Mouse (Mus musculus) liver, embryonic 14.5 days (tissue): ENCODE measurements around the gene Agap3. TPM values are rescaled to one million over a fixed set of nuclear protein-coding genes. Genes with fewer than 3 reads are reported as not detected.

Source experiments
- ATAC-seq: fragments of 200-750 bp; cut with Nextera tagmentation; 2 replicates; pipeline ENCODE4 v1.8.0; 2017; ENCODE audit warnings: moderate number of reproducible peaks, mild to moderate bottlenecking, moderate library complexity; ENCODE audit not compliant: insufficient read depth
- DNase-seq, 3 experiments: peaks; one replicate each; pipeline ENCODE4 v3.0.0-alpha.2; 2012 to 2013; ENCODE audit warnings: low read depth in 3 of 3, low spot score in 3 of 3
- H3K27ac ChIP-seq: fragments of 300-500 bp; sonication (generic); 2 replicates; pipeline ENCODE4 v1.5.1; 2014; ENCODE audit warnings: moderate library complexity, mild to moderate bottlenecking, control low read depth, inconsistent platforms
- H3K27me3 ChIP-seq: fragments of 300-500 bp; sonication (generic); 2 replicates; pipeline ENCODE4 v1.6.1; 2014; ENCODE audit warnings: mild to moderate bottlenecking, low read length, moderate library complexity; ENCODE audit not compliant: control insufficient read depth, insufficient read depth
- H3K36me3 ChIP-seq: fragments of 300-500 bp; sonication (generic); replicated peaks from 2 replicates; pipeline ENCODE4 v1.6.1; 2014; ENCODE audit warnings: low read depth; ENCODE audit not compliant: control insufficient read depth, insufficient read depth
- H3K4me1 ChIP-seq, 2 experiments: fragments of 200-500 bp in 1 of 2; fragments of 300-500 bp in 1 of 2; sonication (generic) in 1 of 2; replicated peaks; 2 replicates each; pipeline ENCODE4 v1.6.1; 2012 to 2014; ENCODE audit warnings: antibody characterized with exemption in 1 of 2, inconsistent platforms in 1 of 2, low read length in 1 of 2; ENCODE audit not compliant: control insufficient read depth in 2 of 2, insufficient read depth in 2 of 2
- H3K4me2 ChIP-seq: fragments of 300-500 bp; sonication (generic); 2 replicates; pipeline ENCODE4 v1.6.1; 2014; ENCODE audit warnings: low read depth, mild to moderate bottlenecking, control low read depth, moderate library complexity
- H3K4me3 ChIP-seq, 2 experiments: fragments of 200-500 bp in 1 of 2; fragments of 300-500 bp in 1 of 2; sonication (generic) in 1 of 2; 2 replicates each; pipeline ENCODE4 v1.5.1; 2012 to 2014; ENCODE audit warnings: low read depth in 2 of 2, low read length in 2 of 2, mild to moderate bottlenecking in 2 of 2, control low read depth in 1 of 2, inconsistent platforms in 1 of 2, moderate library complexity in 1 of 2; ENCODE audit not compliant: insufficient read depth in 1 of 2
- H3K9ac ChIP-seq: fragments of 300-500 bp; sonication (generic); replicated peaks from 2 replicates; pipeline ENCODE4 v1.6.1; 2014; ENCODE audit warnings: mild to moderate bottlenecking, control low read depth, moderate library complexity
- H3K9me3 ChIP-seq: fragments of 300-500 bp; sonication (generic); 2 replicates; pipeline ENCODE4 v1.6.1; 2016; ENCODE audit warnings: low read length, mixed read lengths; ENCODE audit not compliant: control insufficient read depth
- CTCF ChIP-seq: IDR thresholded peaks from 2 replicates; pipeline ENCODE4 v1.5.1; 2016; ENCODE audit warnings: antibody characterized with exemption, low read depth, control low read depth
- EP300 ChIP-seq: IDR thresholded peaks from 2 replicates; pipeline ENCODE4 v1.6.1; 2016; ENCODE audit warnings: antibody characterized with exemption, low read depth
- WGBS: fragments of 180-500 bp; shearing (Covaris S2); extraction: QIAGEN DNeasy Blood & Tissue Kit; methylation state at CpG from one replicate; pipeline ENCODE4 v1.1.7; 2014; ENCODE audit not compliant: insufficient replicate concordance; 5-methylcytosine and 5-hydroxymethylcytosine counted together
- polyA plus RNA-seq, 2 experiments: library from polyadenylated mRNA; depleted of rRNA in 1 of 2; stranded (reverse) in 1 of 2; unstranded in 1 of 2; fragments of >200 nt; fragmentation: Nextera tagmentation in 1 of 2; extraction: Ambion mirVana in 1 of 2; gene quantifications; 2 replicates each; pipeline versions ENCODE4 v1.2.1 to v1.2.3; 2012 to 2014

Gene Agap3
- polyA plus RNA-seq (2012; rRNA removed) (16.9 and 17.8 TPM in 2 replicates), polyA plus RNA-seq (2014; fragmentation: Nextera tagmentation; extraction: Ambion mirVana) (6.6 and 10.1 TPM in 2 replicates)

DNA sequence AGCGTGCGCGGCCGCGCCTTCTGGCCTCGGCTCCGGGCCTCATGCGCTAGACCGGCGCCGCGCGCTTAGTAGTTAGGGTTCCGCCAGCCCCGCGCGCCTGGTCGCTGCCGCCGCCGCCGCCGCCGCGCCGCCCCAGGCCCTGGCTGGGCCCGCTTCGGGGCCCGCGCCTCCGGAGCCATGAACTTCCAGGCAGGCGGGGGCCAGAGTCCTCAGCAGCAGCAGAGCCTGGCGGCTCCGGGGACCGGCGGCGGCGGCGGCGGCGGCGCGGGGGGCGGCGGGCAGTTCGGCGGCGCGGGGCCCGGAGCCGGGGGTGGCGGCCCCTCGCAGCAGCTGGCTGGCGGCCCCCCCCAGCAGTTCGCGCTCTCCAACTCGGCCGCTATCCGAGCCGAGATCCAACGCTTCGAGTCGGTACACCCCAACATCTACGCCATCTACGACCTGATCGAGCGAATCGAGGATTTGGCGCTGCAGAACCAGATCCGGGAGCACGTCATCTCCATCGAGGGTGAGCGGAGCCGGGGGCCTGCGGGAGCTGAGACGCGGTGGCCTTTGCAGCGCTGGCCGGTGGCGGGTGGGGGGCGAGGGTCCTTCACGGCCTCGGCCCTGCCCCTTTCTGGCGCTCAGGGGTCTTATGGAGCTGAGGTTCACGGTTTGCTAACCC, at the start of gene Agap3:
Gene Agap3, plus strand, starts transcription at position 148 of the 661 bp plus-strand sequence.
- TF ChIP-seq CTCF: no peak
- no peak for TF ChIP-seq EP300
- Histone ChIP-seq H3K27ac (peak within 1 kb of the TSS; percentile 81), H3K36me3 (no peaks in the 10 kb centered on the region), H3K4me3 (peak within 1 kb of the TSS; percentile 90 to 94), H3K9ac (peak within 1 kb of the TSS; percentile 89), H3K4me1 (peaks cover 24 to 27% of the 10 kb centered on the region in 2 experiments), H3K27me3 (no peaks in the 10 kb centered on the region), H3K4me2 (peak within 1 kb of the TSS; percentile 100), H3K9me3 (no peaks in the 10 kb centered on the region)
- under 1% methylated on average over 71 of the region's 85 CpGs for WGBS
- DNase-seq: no peak
- ATAC-seq: peak; percentile 4

DNA sequence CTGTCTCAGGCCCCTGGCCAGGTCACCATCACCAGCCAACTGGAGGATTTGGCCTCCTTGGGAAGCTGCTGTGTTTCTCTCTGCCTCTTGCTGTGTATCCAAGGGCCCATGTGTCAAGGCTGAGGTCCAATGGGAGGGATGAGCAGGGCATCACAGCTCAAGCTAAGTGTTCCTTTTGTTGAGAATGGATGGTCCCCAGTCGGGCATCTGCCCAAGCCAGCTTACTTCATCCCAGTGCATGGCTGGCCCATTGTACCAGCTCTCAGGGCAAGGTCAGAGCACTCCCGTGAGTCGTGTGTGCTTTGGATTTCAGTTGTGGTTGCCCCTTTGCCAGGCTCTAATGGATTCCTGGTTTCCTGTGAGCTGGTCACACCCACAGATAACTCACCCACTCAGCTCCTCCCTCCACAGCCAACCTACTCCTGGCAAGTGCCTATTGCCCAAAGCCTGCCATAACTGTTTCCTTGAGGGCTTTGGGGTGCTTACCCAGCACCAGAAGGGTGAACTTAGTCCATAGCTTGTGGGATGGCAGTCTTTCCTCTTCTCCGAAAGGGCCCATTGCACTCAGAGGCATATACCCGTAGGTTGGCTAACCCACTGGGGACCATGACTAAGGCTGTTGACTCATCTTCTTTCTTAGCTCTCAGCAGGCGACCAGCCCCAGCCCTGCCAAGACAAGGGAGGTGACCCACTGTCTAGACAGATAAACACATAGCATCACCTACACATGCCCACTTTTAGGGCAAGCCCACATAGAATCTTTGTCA, 47.2 kb upstream of the Agap3 start:
- DNase-seq (no peak), ATAC-seq (no peak)
- Histone ChIP-seq H3K4me2 (no peak overlapping the region), H3K9me3 (no peaks in the 10 kb centered on the region), H3K9ac (no peak overlapping the region), H3K4me1 (0 out of 4 replicates have a peak, but pooled peaks cover 0 to 2% of the 10 kb centered on the region in 2 experiments), H3K27ac (no peak overlapping the region), H3K4me3 (no peak overlapping the region), H3K27me3 (no peaks in the 10 kb centered on the region), H3K36me3 (no peaks in the 10 kb centered on the region)
- WGBS: 51% methylated on average over 6 of the region's 6 CpGs
- TF ChIP-seq CTCF (no peak), EP300 (no peak)

DNA sequence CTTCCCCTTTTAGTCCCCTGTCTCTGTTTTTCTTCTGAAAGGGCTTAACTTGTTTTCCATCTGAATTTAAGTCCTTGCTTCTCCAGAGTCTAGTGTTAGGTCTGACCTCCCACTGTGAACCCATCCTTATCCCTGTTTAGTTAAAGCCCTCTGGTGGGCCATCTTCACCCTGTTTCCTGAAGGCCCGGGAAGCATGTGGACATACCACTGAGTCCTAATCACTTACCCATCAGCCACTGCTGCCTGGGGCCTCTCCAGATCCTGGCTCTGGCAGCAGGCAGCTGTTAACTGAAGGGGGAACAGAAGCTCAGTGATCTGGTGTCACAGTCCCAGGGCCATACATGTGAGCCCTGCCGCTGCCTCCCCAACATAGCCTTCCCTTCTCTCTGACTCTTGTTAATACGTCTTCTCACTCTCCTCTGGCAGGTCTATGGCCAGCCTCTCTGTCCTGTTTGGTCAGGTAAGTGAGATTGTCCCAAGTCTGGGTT, 46.5 kb upstream of the Agap3 start:
- Histone ChIP-seq H3K4me2 (no peak overlapping the region), H3K9me3 (no peaks in the 10 kb centered on the region), H3K27me3 (no peaks in the 10 kb centered on the region), H3K4me1 (0 out of 4 replicates have a peak, but pooled peaks cover 0 to 2% of the 10 kb centered on the region in 2 experiments), H3K9ac (no peak overlapping the region), H3K4me3 (no peak overlapping the region), H3K27ac (no peak overlapping the region), H3K36me3 (no peaks in the 10 kb centered on the region)
- ATAC-seq: no peak
- no peak for DNase-seq
- TF ChIP-seq CTCF (no peak), EP300 (no peak)
- WGBS: 60% methylated on average over 3 of the region's 3 CpGs

DNA sequence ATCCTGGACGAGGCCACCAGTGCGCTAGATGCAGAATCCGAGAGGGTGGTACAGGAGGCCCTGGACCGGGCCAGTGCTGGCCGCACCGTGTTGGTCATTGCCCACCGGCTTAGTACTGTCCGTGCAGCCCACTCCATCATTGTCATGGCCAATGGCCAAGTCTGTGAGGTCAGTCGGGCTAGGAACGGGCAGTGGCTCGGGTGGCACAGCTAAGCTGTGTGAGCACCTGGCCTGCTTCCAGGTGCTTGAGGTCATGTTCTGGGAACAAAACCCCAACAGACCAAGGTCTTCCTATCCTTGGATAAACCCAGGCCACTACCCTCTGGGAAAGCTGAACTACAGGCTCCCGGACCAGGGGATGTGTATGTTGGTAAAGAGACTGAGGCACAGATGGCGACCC, 43.3 kb upstream of the Agap3 start:
- Histone ChIP-seq H3K4me1 (0 out of 4 replicates have a peak, but pooled peaks cover 0 to 2% of the 10 kb centered on the region in 2 experiments), H3K9me3 (no peaks in the 10 kb centered on the region), H3K27ac (no peak overlapping the region), H3K36me3 (no peaks in the 10 kb centered on the region), H3K4me3 (no peak overlapping the region), H3K27me3 (no peaks in the 10 kb centered on the region), H3K4me2 (no peak overlapping the region), H3K9ac (no peak overlapping the region)
- TF ChIP-seq EP300 (no peak), CTCF (no peak)
- 79% methylated on average over 13 of the region's 13 CpGs for WGBS
- ATAC-seq (no peak), DNase-seq (no peak)

DNA sequence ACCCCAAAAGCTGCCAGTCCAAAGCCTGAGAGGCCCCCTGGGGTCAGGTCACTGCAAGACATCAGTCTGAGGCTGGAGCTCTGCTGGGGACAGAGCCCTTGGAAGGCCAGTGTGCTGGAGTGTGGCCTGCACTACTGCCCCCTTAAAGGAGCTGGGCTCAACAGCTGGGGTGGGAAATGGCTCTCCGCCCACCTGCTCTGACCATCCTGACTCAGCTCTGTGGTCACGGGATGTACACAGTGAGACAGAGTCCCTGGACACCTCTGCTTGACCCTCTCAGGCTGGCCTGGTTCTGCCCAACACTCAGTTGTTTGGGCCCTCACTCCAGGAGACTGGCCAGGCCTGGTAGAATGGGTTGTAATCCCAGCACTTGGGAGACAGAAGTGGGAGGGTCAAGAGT, 42.5 kb upstream of the Agap3 start:
- Histone ChIP-seq H3K4me3 (no peak overlapping the region), H3K9ac (no peak overlapping the region), H3K4me2 (no peak overlapping the region), H3K9me3 (no peaks in the 10 kb centered on the region), H3K4me1 (0 out of 4 replicates have a peak, but pooled peaks cover 0 to 2% of the 10 kb centered on the region in 2 experiments), H3K27ac (no peak overlapping the region), H3K27me3 (no peaks in the 10 kb centered on the region), H3K36me3 (no peaks in the 10 kb centered on the region)
- WGBS: 71% methylated on average over 2 of the region's 2 CpGs
- no peak for TF ChIP-seq CTCF
- TF ChIP-seq EP300: no peak
- DNase-seq (no peak), ATAC-seq (no peak)
